Mouse (Mus musculus) left cerebral cortex, adult 11 months (tissue): ENCODE data around the gene Pfn4.
"Not testable (repeated sequence)": the region's sequence is repeated elsewhere in the genome, so short reads cannot be mapped to it uniquely, and the experiment has no call there.

Experiments used
- DNase-seq: peaks from one replicate; pipeline ENCODE4 v3.0.0; 2022; ENCODE audit warnings: low spot score

Gene Pfn4

GRCm38 (mm10) chr12:4768492-4769332 lies at the start of gene Pfn4, which contains the start of gene Fam228b:
Gene Pfn4, plus strand, starts transcription at chr12:4769022.
Gene Fam228b, minus strand, starts transcription at chr12:4769267.
- DNase-seq = peak; percentile 94

GRCm38 (mm10) chr12:4719066-4719761 lies 49.6 kb upstream of the Pfn4 start:
- DNase-seq = no peak

- DNase-seq = no peak
These were observed 48.8 kb upstream of the Pfn4 start for GRCm38 (mm10) chr12:4719762-4720754.

GRCm38 (mm10) chr12:4729165-4729564 lies 39.7 kb upstream of the Pfn4 start:
- no peak for DNase-seq

GRCm38 (mm10) chr12:4731629-4732028 lies 37.2 kb upstream of the Pfn4 start:
- DNase-seq = no peak

- no peak for DNase-seq
These were observed 36.5 kb upstream of the Pfn4 start for GRCm38 (mm10) chr12:4732332-4732731.

- no peak for DNase-seq
These were observed 30.7 kb upstream of the Pfn4 start, which contains the start of gene Fam228a for GRCm38 (mm10) chr12:4738031-4738576. Gene Fam228a, minus strand, starts transcription at chr12:4738430.

GRCm38 (mm10) chr12:4740823-4741222 lies 28.0 kb upstream of the Pfn4 start:
- no peak for DNase-seq

GRCm38 (mm10) chr12:4742183-4742582 lies 26.6 kb upstream of the Pfn4 start:
- no peak for DNase-seq

GRCm38 (mm10) chr12:4744486-4744885 lies 24.3 kb upstream of the Pfn4 start:
- no peak for DNase-seq

- not testable (repeated sequence) for DNase-seq
These were observed 14.4 kb upstream of the Pfn4 start for GRCm38 (mm10) chr12:4754451-4754850.

- no peak for DNase-seq
These were observed 11.8 kb upstream of the Pfn4 start for GRCm38 (mm10) chr12:4757060-4757459.

- DNase-seq = no peak
These were observed 506 bp downstream of the Pfn4 start for GRCm38 (mm10) chr12:4769333-4769723.

- no peak for DNase-seq
These were observed 6.2 kb downstream of the Pfn4 start for GRCm38 (mm10) chr12:4774895-4775587.

- DNase-seq = no peak
These were observed 6.7 kb downstream of the Pfn4 start for GRCm38 (mm10) chr12:4775588-4775949.

- DNase-seq = no peak
These were observed 8.9 kb downstream of the Pfn4 start for GRCm38 (mm10) chr12:4777734-4778133.

GRCm38 (mm10) chr12:4780245-4780644 lies 11.4 kb downstream of the Pfn4 start:
- DNase-seq = no peak

GRCm38 (mm10) chr12:4781270-4781669 lies 12.4 kb downstream of the Pfn4 start:
- DNase-seq = no peak

- not testable (repeated sequence) for DNase-seq
These were observed 13.0 kb downstream of the Pfn4 start for GRCm38 (mm10) chr12:4781725-4782404.

- no peak for DNase-seq
These were observed 14.8 kb downstream of the Pfn4 start for GRCm38 (mm10) chr12:4783598-4783997.
